Mouse (Mus musculus) megakaryocyte, embryonic 14.5 days (primary cell): ENCODE data around the gene Gpr35.

Experiments
- FLI1 ChIP-seq: IDR thresholded peaks from 2 replicates; pipeline ENCODE4 v1.6.1; 2012; ENCODE audit warnings: low read length, inconsistent platforms, mixed read lengths
- GATA1 ChIP-seq: IDR thresholded peaks from 3 replicates; pipeline ENCODE4 v1.6.1; 2012; ENCODE audit warnings: mixed read lengths, low read length, inconsistent platforms, borderline replicate concordance

DNA sequence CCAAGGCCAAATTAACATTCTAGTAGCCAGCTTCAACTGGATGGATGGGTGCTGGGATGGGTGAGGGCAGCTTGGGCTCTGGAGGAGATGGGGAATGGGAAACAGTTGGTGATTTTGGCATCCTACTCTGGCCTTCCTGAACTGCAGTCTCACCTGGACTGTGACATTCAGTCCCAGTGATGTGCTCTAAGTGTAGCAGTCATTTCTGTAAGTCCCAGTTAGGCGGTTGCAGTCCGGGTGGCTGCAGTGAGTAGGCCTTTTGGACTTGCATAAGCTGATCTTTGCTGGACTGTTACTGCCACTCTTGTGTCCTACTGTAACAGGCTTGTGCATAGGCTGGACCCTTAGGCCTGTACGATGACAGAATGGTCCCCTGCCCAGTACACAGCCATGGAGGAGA is 2.7 kb upstream of the Gpr35 start:
- TF ChIP-seq GATA1 (no peak), FLI1 (no peak)
